Mouse (Mus musculus): Measurements from ENCODE around the gene Rnf166.

GRCm38 (mm10) chr8:122431694-122432442, 44.0 kb downstream of the Rnf166 start:
- no peak for TF ChIP-seq CTCF (IDR thresholded peaks at IDR 0.05; ENCODE audit: extremely low read depth, insufficient read depth, insufficient read length, insufficient replicate concordance)
- TF ChIP-seq POLR2A (IDR thresholded peaks at IDR 0.05; ENCODE audit: low read depth, low read length): no peak

Measured in spleen, adult 2 months (tissue).